Mouse (Mus musculus) neural tube, postnatal 0 days (tissue): ENCODE data around the gene Arsa. TPM values are rescaled to one million over a fixed set of nuclear protein-coding genes. Genes with fewer than 3 reads are reported as not detected.

Experiments
- polyA plus RNA-seq: library from polyadenylated mRNA; unstranded; fragments of >200 nt; fragmentation: Nextera tagmentation; extraction: Ambion mirVana; gene quantifications from 2 replicates; pipeline ENCODE4 v1.2.1, GENCODE M21; 2015

Arsa gene
- polyA plus RNA-seq, result 26.3 and 32.1 TPM in 2 replicates

GRCm38 (mm10) chr15:89477091-89477491, at the start of gene Arsa:
Gene Arsa, minus strand, starts transcription at chr15:89477425.

DNA sequence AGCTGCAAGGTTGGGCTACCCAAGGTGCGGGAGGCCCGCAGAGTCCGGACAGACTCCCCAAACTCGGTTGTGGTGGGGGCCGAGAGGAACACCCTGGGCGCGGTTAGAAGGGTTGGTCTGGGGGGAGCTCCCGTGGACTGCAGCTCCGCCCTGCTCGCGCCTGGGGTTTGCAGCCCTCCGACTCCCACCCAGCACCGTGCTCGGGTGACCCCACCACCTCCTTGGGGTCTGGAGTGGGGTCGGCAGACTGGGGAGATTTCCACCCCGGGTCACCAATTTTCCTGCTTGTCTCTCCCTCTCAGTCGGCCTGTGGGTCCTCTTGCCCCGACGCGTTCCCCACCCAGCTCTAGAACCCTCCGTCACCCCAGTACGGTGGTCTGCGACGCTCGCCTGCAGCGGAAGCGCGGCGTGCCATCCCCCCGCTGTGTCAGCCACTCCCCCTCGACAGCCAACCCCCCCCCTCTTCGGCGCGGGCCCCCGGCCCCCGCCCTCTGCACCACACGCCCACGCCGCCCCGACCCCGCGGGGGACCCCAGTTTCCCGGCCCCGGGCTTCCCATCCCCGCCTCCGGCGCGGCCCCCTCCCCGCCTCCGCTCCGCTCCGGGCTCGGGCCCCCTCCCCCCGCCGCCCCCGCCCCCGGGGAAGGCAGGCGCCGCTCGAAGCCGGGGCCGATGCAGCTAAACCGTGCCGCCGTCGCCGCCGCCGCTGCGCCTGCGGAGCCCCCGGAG, 21.9 kb upstream of the Arsa start, which contains the start of gene Shank3:
Gene Shank3, plus strand, starts transcription at position 663 of the 728 bp plus-strand sequence.

DNA sequence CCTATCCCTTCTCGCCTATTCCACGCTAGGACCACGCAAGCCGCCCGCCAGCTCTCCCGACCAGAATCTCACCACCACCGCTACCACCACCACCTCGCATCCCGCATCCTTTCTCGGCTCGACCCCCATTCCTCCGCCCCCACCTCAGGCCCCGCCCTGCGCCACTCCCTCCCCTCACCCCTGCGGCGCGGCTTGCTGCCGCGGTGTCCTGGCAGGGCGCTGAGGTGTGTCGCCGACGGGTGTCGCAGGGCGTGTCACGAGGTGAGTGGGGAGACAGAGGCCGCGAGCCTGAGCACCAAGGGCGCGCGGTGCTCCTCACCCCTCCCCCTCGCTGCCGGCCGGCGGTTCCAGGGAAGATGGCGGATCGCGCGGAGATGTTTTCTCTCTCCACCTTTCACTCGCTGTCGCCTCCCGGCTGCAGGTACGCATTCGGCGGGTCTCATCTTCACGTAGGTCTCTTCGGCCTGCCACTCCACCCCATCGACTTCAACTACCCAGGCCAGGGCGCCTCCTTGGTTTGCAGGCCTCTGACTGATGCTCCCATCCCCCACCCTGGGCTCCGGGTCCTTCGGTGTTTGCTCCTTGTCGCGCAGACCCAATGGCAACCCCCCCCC, 23.3 kb downstream of the Arsa start, which contains the start of gene Mapk8ip2:
Gene Mapk8ip2, plus strand, starts transcription at position 49 of the 614 bp plus-strand sequence.

GRCm38 (mm10) chr15:89429352-89430221, 47.6 kb downstream of the Arsa start, which contains the start of the genes C730034F03Rik, Gm44502 and Chkb:
Gene C730034F03Rik, plus strand, starts transcription at chr15:89429589.
Gene Gm44502, minus strand, starts transcription at chr15:89429696.
Gene Chkb, minus strand, starts transcription at chr15:89429908.

GRCm38 (mm10) chr15:89425711-89426121, 51.5 kb downstream of the Arsa start, which contains the start of gene Cpt1b:
Gene Cpt1b, minus strand, starts transcription at chr15:89425863.

Other genes starting within 250 kb of the Arsa start
- gene Sbf1, start 162.1 kb downstream of the Arsa start, polyA plus RNA-seq, result 74.8 and 96.2 TPM in 2 replicates
- not detected in 2 replicates for gene Adm2, start 154.7 kb downstream of the Arsa start, polyA plus RNA-seq
- gene Miox, start 143.0 kb downstream of the Arsa start, polyA plus RNA-seq, result not detected in 2 replicates
- gene Lmf2, start 121.8 kb downstream of the Arsa start, polyA plus RNA-seq, result 28.3 and 29.6 TPM in 2 replicates
- gene Ncaph2, start 121.7 kb downstream of the Arsa start, polyA plus RNA-seq, result 76.3 and 87.7 TPM in 2 replicates
- gene Sco2, start 103.6 kb downstream of the Arsa start, polyA plus RNA-seq, result 22.7 and 27.6 TPM in 2 replicates
- gene Tymp, start 100.4 kb downstream of the Arsa start, polyA plus RNA-seq, result 1.7 and 3.0 TPM in 2 replicates
- gene Odf3b, start 98.1 kb downstream of the Arsa start, polyA plus RNA-seq, result 9.3 and 9.6 TPM in 2 replicates
- gene Klhdc7b, start 92.5 kb downstream of the Arsa start, polyA plus RNA-seq, result 0.06 TPM in 1 of 2 replicates, not detected in the other
- not detected in 2 replicates for gene Syce3, start 66.9 kb downstream of the Arsa start, polyA plus RNA-seq
- 1.5 and 1.7 TPM in 2 replicates for gene Cpt1b, start 51.6 kb downstream of the Arsa start, polyA plus RNA-seq
- gene C730034F03Rik, start 47.8 kb downstream of the Arsa start, polyA plus RNA-seq, result 4.9 and 6.1 TPM in 2 replicates
- not detected in 2 replicates for gene Gm44502, start 47.7 kb downstream of the Arsa start, polyA plus RNA-seq
- 86.6 and 91.5 TPM in 2 replicates for gene Chkb, start 47.5 kb downstream of the Arsa start, polyA plus RNA-seq
- 67.5 and 73.2 TPM in 2 replicates for gene Mapk8ip2, start 23.5 kb downstream of the Arsa start, polyA plus RNA-seq
- 8.5 and 10.7 TPM in 2 replicates for gene Shank3, start 22.2 kb upstream of the Arsa start, polyA plus RNA-seq
- gene Acr, start 90.9 kb upstream of the Arsa start, polyA plus RNA-seq, result 1.1 and 1.9 TPM in 2 replicates
- 69.5 and 76.9 TPM in 2 replicates for gene Rabl2, start 114.5 kb upstream of the Arsa start, polyA plus RNA-seq